Comparison of ENCODE assay signal across 7 mouse cellular contexts in genomic region chr4:148087907-148088527, GRCm38 (mm10). TPM values are rescaled to one million over a fixed set of nuclear protein-coding genes. Genes with fewer than 3 reads are reported as not detected.
DNase-seq lines count a peak whose midpoint lies in the region; ATAC-seq lines count a peak whose summit lies in the region.

Gene Agtrap (minus strand): TSS chr4:148088031.

- H3K36me3 ChIP-seq in embryonic facial prominence, embryonic 11.5 days (replicated peaks; ENCODE audit: control insufficient read depth, insufficient read depth, low read depth, low read length) = no peaks in the 10 kb centered on the region
- H3K36me3 ChIP-seq in limb, embryonic 11.5 days (ENCODE audit: control insufficient read depth, insufficient read depth, low read length) = no peaks in the 10 kb centered on the region
- H3K36me3 ChIP-seq in midbrain, embryonic 14.5 days (ENCODE audit: control insufficient read depth, insufficient read depth, low read length) = no peaks in the 10 kb centered on the region

- peak within 1 kb of the TSS; percentile 79 for H3K9ac ChIP-seq in embryonic facial prominence, embryonic 11.5 days (replicated peaks; ENCODE audit: low read length)
- H3K9ac ChIP-seq in limb, embryonic 11.5 days (ENCODE audit: low read length) = peak within 1 kb of the TSS; percentile 79
- peak within 1 kb of the TSS; percentile 47 for H3K9ac ChIP-seq in midbrain, embryonic 14.5 days (replicated peaks; ENCODE audit: low read length)

- H3K27ac ChIP-seq in embryonic facial prominence, embryonic 11.5 days (replicated peaks; ENCODE audit: low read depth, low read length) = no peak within 1 kb of the TSS
- H3K27ac ChIP-seq in limb, embryonic 11.5 days (replicated peaks; ENCODE audit: low read depth, low read length) = 0 out of 2 replicates have a peak within 1 kb of the TSS, but pooled peaks have one; percentile 1
- peak within 1 kb of the TSS; percentile 68 for H3K27ac ChIP-seq in midbrain, embryonic 14.5 days (replicated peaks; ENCODE audit: low read depth, low read length)

- H3K27me3 ChIP-seq in embryonic facial prominence, embryonic 11.5 days (ENCODE audit: control insufficient read depth, insufficient read depth, low read length) = no peaks in the 10 kb centered on the region
- no peaks in the 10 kb centered on the region for H3K27me3 ChIP-seq in limb, embryonic 11.5 days (ENCODE audit: control insufficient read depth, insufficient read depth, low read length)
- no peaks in the 10 kb centered on the region for H3K27me3 ChIP-seq in midbrain, embryonic 14.5 days (ENCODE audit: control insufficient read depth, insufficient read depth, low read length)

- 6% methylated on average over 34 of the region's 34 CpGs for WGBS in embryonic facial prominence, embryonic 11.5 days
- WGBS in limb, embryonic 11.5 days = 6% methylated on average over 34 of the region's 34 CpGs
- WGBS in midbrain, embryonic 14.5 days = 4% methylated on average over 34 of the region's 34 CpGs

- ATAC-seq in embryonic facial prominence, embryonic 11.5 days (replicated peaks; ENCODE audit: insufficient number of reproducible peaks, low FRiP score, low TSS enrichment, low read depth) = peak; percentile 90
- ATAC-seq in granulocyte monocyte progenitor cell, adult 5-6 weeks (replicated peaks; ENCODE audit: poor library complexity, severe bottlenecking) = peak; percentile 63
- ATAC-seq in limb, embryonic 11.5 days (ENCODE audit: insufficient number of reproducible peaks, low FRiP score, low TSS enrichment, low read depth) = peak; percentile 83
- ATAC-seq in midbrain, embryonic 14.5 days (ENCODE audit: low FRiP score, low TSS enrichment) = peak; percentile 91

- peaks cover 3% of the 10 kb centered on the region; the same call in 1 of the 2 replicates for H3K4me1 ChIP-seq in embryonic facial prominence, embryonic 11.5 days (ENCODE audit: control insufficient read depth, insufficient read depth, low read length)
- H3K4me1 ChIP-seq in limb, embryonic 11.5 days (ENCODE audit: control insufficient read depth, insufficient read depth, low read length) = peaks cover 17% of the 10 kb centered on the region
- peaks cover 15% of the 10 kb centered on the region for H3K4me1 ChIP-seq in midbrain, embryonic 14.5 days (ENCODE audit: control insufficient read depth, insufficient read depth, low read length)

- peak within 1 kb of the TSS; percentile 75 for H3K4me3 ChIP-seq in embryonic facial prominence, embryonic 11.5 days (ENCODE audit: low read depth, low read length)
- H3K4me3 ChIP-seq in limb, embryonic 11.5 days (ENCODE audit: low read depth, low read length) = peak within 1 kb of the TSS; percentile 84
- peak within 1 kb of the TSS; percentile 50 for H3K4me3 ChIP-seq in midbrain, embryonic 14.5 days (replicated peaks; ENCODE audit: low read depth, low read length)

- H3K4me2 ChIP-seq in embryonic facial prominence, embryonic 11.5 days (ENCODE audit: low read depth, low read length) = peak within 1 kb of the TSS; percentile 93
- H3K4me2 ChIP-seq in limb, embryonic 11.5 days (ENCODE audit: low read depth, severe bottlenecking) = peak within 1 kb of the TSS; percentile 85
- peak within 1 kb of the TSS; percentile 81 for H3K4me2 ChIP-seq in midbrain, embryonic 14.5 days (ENCODE audit: low read length)

- no peaks in the 10 kb centered on the region for H3K9me3 ChIP-seq in embryonic facial prominence, embryonic 11.5 days (replicated peaks; ENCODE audit: control insufficient read depth, low read length)
- H3K9me3 ChIP-seq in limb, embryonic 11.5 days (ENCODE audit: control insufficient read depth, low read length) = no peaks in the 10 kb centered on the region
- H3K9me3 ChIP-seq in midbrain, embryonic 14.5 days (ENCODE audit: control insufficient read depth, low read length) = no peaks in the 10 kb centered on the region

- peak; percentile 97 for DNase-seq in adrenal gland, postnatal 14 days
- DNase-seq in embryonic facial prominence, embryonic 11.5 days (ENCODE audit: low spot score) = peak; percentile 95
- peak; percentile 97 for DNase-seq in kidney, adult 18-20 months
- DNase-seq in limb, embryonic 11.5 days (ENCODE audit: low spot score) = peak; percentile 94
- DNase-seq in midbrain, embryonic 14.5 days = peak; percentile 95
- DNase-seq in spleen, adult 18-20 months = peak; percentile 85 to 91

RNA-seq across cellular contexts. Expression of gene Agtrap, which starts in this region (rescaled TPM):
- 45.1 and 45.2 TPM in 2 replicates for total RNA-seq in adrenal gland, postnatal 14 days (2021)
- 7.0 and 10.3 TPM in 2 replicates for polyA plus RNA-seq in embryonic facial prominence, embryonic 11.5 days (2014; fragmentation: Nextera tagmentation; extraction: Ambion mirVana)
- total RNA-seq in granulocyte monocyte progenitor cell, adult 5-6 weeks (2014; fragmentation: Nextera tagmentation) = 28.5 and 30.0 TPM in 2 replicates
- total RNA-seq in granulocyte monocyte progenitor cell, adult 5-6 weeks (2017) = 28.2 and 30.8 TPM in 2 replicates
- 9.2 and 10.5 TPM in 2 replicates for polyA plus RNA-seq in limb, embryonic 11.5 days (2014; fragmentation: Nextera tagmentation; extraction: Ambion mirVana)
- 3.7 and 6.3 TPM in 2 replicates for polyA plus RNA-seq in midbrain, embryonic 14.5 days (2014; fragmentation: Nextera tagmentation; extraction: Ambion mirVana)
